Mouse (Mus musculus) testis, adult 2 months (tissue): Measurements from ENCODE around the gene Slc25a11.

Source experiments
- CTCF ChIP-seq: fragments of 200-500 bp; IDR thresholded peaks from 2 replicates; pipeline ENCODE4 v1.5.1; 2012; ENCODE audit warnings: low read depth, mild to moderate bottlenecking, inconsistent platforms, low read length, moderate library complexity; ENCODE audit not compliant: control insufficient read depth, insufficient read depth, insufficient replicate concordance
- POLR2A ChIP-seq: fragments of 200-500 bp; IDR thresholded peaks from 2 replicates; pipeline ENCODE4 v1.6.1; 2012; ENCODE audit warnings: low read depth, mild to moderate bottlenecking, inconsistent platforms, low read length, moderate library complexity; ENCODE audit not compliant: control insufficient read depth

DNA sequence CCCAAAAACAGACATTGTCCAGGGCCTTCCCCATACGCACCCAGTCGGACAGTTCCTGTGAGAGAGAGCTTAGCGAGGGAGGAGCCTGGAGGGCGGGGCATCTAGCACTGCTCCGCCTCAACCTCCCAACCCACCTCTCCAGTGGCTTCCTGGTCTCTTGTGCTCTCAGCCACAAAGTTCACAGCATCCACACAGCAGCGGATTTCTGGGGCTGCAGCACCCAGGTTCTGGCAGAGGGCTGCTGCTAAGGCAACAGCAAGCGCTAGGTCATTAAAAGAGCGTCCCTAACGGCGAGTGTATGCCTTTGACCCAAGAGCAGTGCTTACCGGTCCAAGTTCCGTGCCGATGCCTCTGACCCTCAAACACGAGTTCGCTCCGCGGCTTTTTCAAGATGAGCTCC is 32.2 kb downstream of the Slc25a11 start:
- 0 out of 2 replicates have a peak, but pooled peaks have one; percentile 0 for TF ChIP-seq CTCF
- TF ChIP-seq POLR2A, result no peak
